Mouse (Mus musculus) bone marrow, adult 2 months (tissue): ENCODE data around the gene Nlgn1. TPM values are rescaled to one million over a fixed set of nuclear protein-coding genes. Genes with fewer than 3 reads are reported as not detected.

Source experiments
- H3K27ac ChIP-seq: fragments of 200-500 bp; 2 replicates; pipeline ENCODE4 v1.5.1; 2012; ENCODE audit warnings: low read depth, mild to moderate bottlenecking, control low read depth, inconsistent platforms, low read length; ENCODE audit not compliant: control insufficient read depth, poor library complexity, insufficient read depth
- H3K4me1 ChIP-seq: fragments of 200-500 bp; 2 replicates; pipeline ENCODE4 v1.6.1; 2011; ENCODE audit warnings: low read length; ENCODE audit not compliant: control insufficient read depth, insufficient read depth
- H3K4me3 ChIP-seq: fragments of 200-500 bp; replicated peaks from 2 replicates; pipeline ENCODE3; 2011; ENCODE audit warnings: mild to moderate bottlenecking, low read depth, low read length, control low read depth; ENCODE audit not compliant: control insufficient read depth
- CTCF ChIP-seq: fragments of 200-500 bp; IDR thresholded peaks from 2 replicates; pipeline ENCODE4 v1.5.1; 2011; ENCODE audit warnings: low read length, control low read depth; ENCODE audit not compliant: control insufficient read depth, insufficient read depth
- POLR2A ChIP-seq: fragments of 200-500 bp; IDR thresholded peaks from 2 replicates; pipeline ENCODE4 v1.6.1; 2011; ENCODE audit warnings: low read depth, mild to moderate bottlenecking, control low read depth, low read length, borderline replicate concordance; ENCODE audit not compliant: control insufficient read depth
- WGBS: fragments of 180-500 bp; shearing (Covaris S2); methylation state at CpG from one replicate; pipeline ENCODE4 v1.1.7; 2018; 5-methylcytosine and 5-hydroxymethylcytosine counted together
- polyA plus RNA-seq: library from polyadenylated mRNA; stranded (reverse); fragments of >200 nt; gene quantifications from 2 replicates; pipeline ENCODE4 v1.2.4, GENCODE M21; 2011; ENCODE audit warnings: low replicate concordance; ENCODE audit not compliant: missing spikeins, insufficient read depth, insufficient read length

Nlgn1 gene
- polyA plus RNA-seq, 1 experiment = 1.5 TPM

DNA sequence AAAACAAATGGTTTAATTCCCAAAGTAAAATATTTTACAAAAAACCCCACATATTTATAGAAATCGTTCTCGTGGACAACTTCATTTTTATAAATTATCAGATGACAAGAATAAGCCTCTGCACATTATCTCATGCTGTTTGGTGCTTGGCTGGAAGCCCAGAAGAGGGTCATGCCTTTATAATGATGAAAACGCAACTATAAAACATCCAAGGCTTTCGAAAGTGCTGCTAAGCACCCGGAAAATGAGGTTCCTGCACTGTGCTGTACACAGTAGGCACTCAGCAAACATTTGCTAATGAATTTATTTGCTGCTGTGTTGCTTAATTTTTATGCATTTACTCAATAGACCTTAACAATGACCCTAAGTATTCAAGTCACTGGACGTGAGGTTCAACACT lies 103.4 kb downstream of the Nlgn1 start:
- no peak overlapping the region for H3K27ac ChIP-seq
- no peak overlapping the region for H3K4me3 ChIP-seq
- no peaks in the 10 kb centered on the region for H3K4me1 ChIP-seq
- TF ChIP-seq CTCF (no peak), POLR2A (no peak)
- 66% methylated on average over 6 of the region's 6 CpGs for WGBS

DNA sequence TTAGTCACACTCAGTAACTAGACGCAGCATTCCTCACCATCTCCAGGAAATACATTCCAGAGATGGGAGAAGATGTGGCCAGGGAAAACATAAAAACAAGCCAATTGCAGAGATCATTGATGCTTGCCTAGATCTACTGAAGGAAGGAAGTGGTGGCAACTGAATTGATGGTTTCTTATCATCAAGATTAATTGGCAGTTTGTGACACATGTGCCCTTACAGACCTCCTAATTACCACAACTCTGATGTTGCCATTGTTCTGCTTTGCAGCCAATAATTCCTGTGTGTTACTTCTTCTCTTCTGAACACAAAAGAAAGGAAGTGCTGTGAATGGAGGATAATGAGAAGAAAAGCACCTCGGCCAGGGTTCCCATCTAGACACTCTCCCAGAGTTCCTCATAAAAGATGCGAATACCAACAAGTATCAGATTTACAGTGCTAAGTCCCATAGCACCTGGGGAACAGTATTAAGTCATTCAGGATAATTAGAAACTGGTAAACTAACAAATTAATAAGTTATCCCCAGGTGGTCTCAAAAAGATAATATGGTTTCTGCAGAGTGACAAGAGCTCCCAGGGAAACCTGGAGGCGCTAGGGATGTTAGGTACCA lies 104.0 kb downstream of the Nlgn1 start:
- H3K4me1 ChIP-seq = no peaks in the 10 kb centered on the region
- no peak overlapping the region for H3K27ac ChIP-seq
- no peak overlapping the region for H3K4me3 ChIP-seq
- no peak for TF ChIP-seq POLR2A
- no peak for TF ChIP-seq CTCF
- 36% methylated on average over 4 of the region's 4 CpGs for WGBS

DNA sequence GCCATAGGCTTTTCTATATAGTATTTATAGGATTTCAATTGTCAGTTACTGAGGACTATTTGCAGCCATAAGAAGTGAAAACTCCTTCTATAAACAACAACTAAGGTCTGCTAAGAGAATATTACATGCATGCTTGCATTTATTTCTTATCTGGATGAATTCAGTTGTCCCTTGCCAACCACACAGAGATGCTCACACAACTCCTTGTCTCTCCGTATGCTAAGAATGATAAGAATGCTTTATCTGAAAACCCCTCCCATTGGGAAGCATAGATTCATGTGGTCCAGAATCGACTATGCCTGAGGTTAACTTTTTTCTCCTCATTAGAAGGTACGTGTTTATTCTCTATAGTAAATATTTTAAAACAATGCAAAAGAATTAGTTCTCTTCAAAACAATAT lies 108.8 kb downstream of the Nlgn1 start:
- H3K4me1 ChIP-seq = no peaks in the 10 kb centered on the region
- no peak overlapping the region for H3K27ac ChIP-seq
- no peak for TF ChIP-seq CTCF
- no peak for TF ChIP-seq POLR2A
- no peak overlapping the region for H3K4me3 ChIP-seq
- 60% methylated on average over 3 of the region's 3 CpGs for WGBS

DNA sequence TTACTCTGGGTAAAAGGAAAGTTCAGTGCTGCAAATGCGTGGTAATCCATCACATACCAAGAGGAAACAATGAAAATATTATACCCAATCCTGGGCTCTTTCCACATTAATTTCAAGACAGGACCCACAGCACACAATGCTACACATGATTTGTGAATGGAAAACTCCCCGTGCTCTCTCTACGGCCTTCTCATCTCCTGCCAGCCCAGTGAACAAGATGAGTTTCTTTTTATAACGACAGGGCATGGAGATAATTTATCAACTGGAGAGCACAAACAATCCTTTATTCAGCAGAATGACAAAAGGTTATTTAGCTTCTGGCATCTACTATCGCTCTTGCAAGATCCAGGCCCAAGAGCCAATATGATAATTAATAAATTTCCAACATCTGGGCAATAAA lies 116.0 kb downstream of the Nlgn1 start:
- 75% methylated on average over 5 of the region's 5 CpGs for WGBS
- Histone ChIP-seq H3K27ac (no peak overlapping the region), H3K4me3 (no peak overlapping the region), H3K4me1 (no peaks in the 10 kb centered on the region)
- TF ChIP-seq POLR2A (no peak), CTCF (no peak)

DNA sequence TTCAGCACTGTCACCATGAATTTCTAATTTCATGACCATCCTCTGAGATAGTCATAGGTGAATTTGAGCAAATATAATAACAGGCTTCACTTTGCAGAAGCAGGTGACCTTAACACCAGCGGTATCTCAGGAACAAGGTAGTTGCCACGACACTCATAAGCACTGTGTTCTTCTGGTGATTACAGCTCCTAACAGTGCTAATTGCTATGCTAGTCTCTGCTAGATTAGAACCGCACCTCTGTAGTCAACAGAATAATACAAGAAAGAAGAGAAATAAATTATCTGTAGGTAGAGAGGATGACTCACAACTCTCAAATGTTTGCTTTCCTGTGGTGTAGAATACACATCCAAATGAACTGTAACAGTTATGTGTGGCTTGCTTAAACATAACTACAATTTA lies 129.6 kb downstream of the Nlgn1 start:
- WGBS = 85% methylated on average over 3 of the region's 3 CpGs
- no peaks in the 10 kb centered on the region for H3K4me1 ChIP-seq
- H3K4me3 ChIP-seq = no peak overlapping the region
- H3K27ac ChIP-seq = no peak overlapping the region
- TF ChIP-seq CTCF (no peak), POLR2A (no peak)

- WGBS = 42% methylated on average over 1 of the region's 1 CpGs
- no peak overlapping the region for H3K4me3 ChIP-seq
Measured at GRCm38 (mm10) chr3:26201410-26201809, 130.8 kb downstream of the Nlgn1 start.

DNA sequence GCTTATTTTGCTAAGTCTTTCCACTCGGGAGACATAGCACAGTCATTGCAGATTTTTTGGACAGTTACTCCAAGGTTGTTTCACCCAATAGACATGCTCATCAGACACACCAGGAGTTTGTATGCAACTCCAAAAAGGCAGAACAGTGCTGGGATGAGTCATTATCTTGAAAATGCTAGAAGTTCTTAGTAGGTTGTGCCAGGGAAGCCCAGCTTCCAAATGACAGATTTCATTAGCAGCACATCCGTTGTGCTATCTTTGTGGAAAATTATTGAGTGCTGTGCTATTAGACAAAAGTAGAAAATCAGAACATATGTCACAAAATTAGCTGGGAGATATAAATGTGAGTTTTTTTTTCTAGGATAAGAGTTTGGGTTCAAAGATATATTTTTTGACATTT lies 137.3 kb downstream of the Nlgn1 start:
- no peaks in the 10 kb centered on the region for H3K4me1 ChIP-seq
- no peak overlapping the region for H3K27ac ChIP-seq
- H3K4me3 ChIP-seq = no peak overlapping the region
- WGBS = 81% methylated on average over 2 of the region's 2 CpGs
- no peak for TF ChIP-seq CTCF
- no peak for TF ChIP-seq POLR2A

More at GRCm38 (mm10) chr3:26201410-26201809, 130.8 kb downstream of the Nlgn1 start:
- no peaks in the 10 kb centered on the region for H3K4me1 ChIP-seq
- H3K27ac ChIP-seq = no peak overlapping the region
- TF ChIP-seq CTCF (no peak), POLR2A (no peak)

- WGBS = 78% methylated on average over 3 of the region's 3 CpGs
- no peaks in the 10 kb centered on the region for H3K4me1 ChIP-seq
- H3K4me3 ChIP-seq = no peak overlapping the region
- no peak overlapping the region for H3K27ac ChIP-seq
- TF ChIP-seq CTCF (no peak), POLR2A (no peak)
Measured at GRCm38 (mm10) chr3:26181013-26181412, 151.2 kb downstream of the Nlgn1 start.

DNA sequence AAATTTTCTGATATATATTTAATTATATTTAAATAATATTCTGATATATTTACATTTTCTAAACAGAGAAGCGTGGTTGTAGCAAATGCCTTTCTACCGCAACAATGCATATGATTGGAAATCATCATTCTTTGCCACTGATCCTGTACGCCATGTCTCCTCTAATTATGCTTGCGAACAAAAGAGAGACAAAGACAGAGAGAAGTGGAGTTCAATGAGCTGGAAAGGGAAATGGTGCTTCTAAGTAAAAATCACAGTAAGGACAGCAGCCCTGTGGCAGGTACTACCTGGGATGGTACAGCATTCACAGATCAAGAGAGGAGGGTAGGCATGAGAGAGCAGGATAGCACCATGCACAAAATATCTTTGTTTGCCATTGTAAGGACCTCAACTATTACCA lies 156.9 kb downstream of the Nlgn1 start:
- Histone ChIP-seq H3K4me1 (no peaks in the 10 kb centered on the region), H3K4me3 (no peak overlapping the region), H3K27ac (no peak overlapping the region)
- 85% methylated on average over 4 of the region's 4 CpGs for WGBS
- no peak for TF ChIP-seq POLR2A
- no peak for TF ChIP-seq CTCF
